Mouse (Mus musculus) ES-Bruce4 (cell line): Measurements from ENCODE around the gene Prdx4. TPM values are rescaled to one million over a fixed set of nuclear protein-coding genes. Genes with fewer than 3 reads are reported as not detected.
A peak's percentile ranks its signal among the peaks of the same experiment; 100 is the strongest.
"Not testable (repeated sequence)": the region's sequence is repeated elsewhere in the genome, so short reads cannot be mapped to it uniquely, and the experiment has no call there.

ENCODE experiments used
- H3K27ac ChIP-seq: 2 replicates; pipeline ENCODE4 v1.5.1; 2012; ENCODE audit warnings: low read length, inconsistent platforms; ENCODE audit not compliant: insufficient read depth
- H3K27me3 ChIP-seq: 2 replicates; pipeline ENCODE4 v1.6.1; 2012; ENCODE audit warnings: mild to moderate bottlenecking, low read length, inconsistent platforms; ENCODE audit not compliant: control insufficient read depth, poor library complexity, insufficient read depth, severe bottlenecking
- H3K36me3 ChIP-seq: 2 replicates; pipeline ENCODE4 v1.6.1; 2012; ENCODE audit warnings: inconsistent platforms, mild to moderate bottlenecking, low read length, moderate library complexity; ENCODE audit not compliant: control insufficient read depth, poor library complexity, insufficient read depth, severe bottlenecking
- H3K4me1 ChIP-seq: one replicate; pipeline ENCODE4 v1.8.1; 2011; ENCODE audit warnings: low read length; ENCODE audit not compliant: control insufficient read depth, insufficient read depth
- H3K4me3 ChIP-seq: 2 replicates; pipeline ENCODE4 v1.5.1; 2011; ENCODE audit warnings: low read depth, mild to moderate bottlenecking, low read length
- H3K9ac ChIP-seq: 2 replicates; pipeline ENCODE4 v1.6.1; 2012; ENCODE audit warnings: low read depth, mild to moderate bottlenecking, inconsistent platforms; ENCODE audit not compliant: poor library complexity, severe bottlenecking
- H3K9me3 ChIP-seq: replicated peaks from 2 replicates; pipeline ENCODE4 v1.6.1; 2012; ENCODE audit warnings: mild to moderate bottlenecking, low read length, inconsistent platforms; ENCODE audit not compliant: control insufficient read depth, poor library complexity, insufficient read depth, severe bottlenecking
- CTCF ChIP-seq: IDR thresholded peaks from one replicate; pipeline ENCODE4 v1.8.1; 2011; ENCODE audit warnings: low read depth, low read length
- EP300 ChIP-seq: IDR thresholded peaks from 2 replicates; pipeline ENCODE4 v1.6.1; 2011; ENCODE audit warnings: low read depth, low read length; ENCODE audit not compliant: insufficient read depth
- POLR2A ChIP-seq: IDR thresholded peaks from one replicate; pipeline ENCODE4 v1.8.1; 2011; ENCODE audit warnings: low read length; ENCODE audit not compliant: insufficient read depth
- polyA plus RNA-seq: library from polyadenylated mRNA; stranded (reverse); fragments of >200 nt; gene quantifications from 2 replicates; pipeline ENCODE4 v1.2.4, GENCODE M21; 2011; ENCODE audit warnings: low read depth; ENCODE audit not compliant: missing spikeins, insufficient read depth, insufficient read length

Gene Prdx4
- polyA plus RNA-seq: 82.8 and 97.0 TPM in 2 replicates

- TF ChIP-seq CTCF (no peak), POLR2A (no peak), EP300 (no peak)
- H3K36me3 ChIP-seq: no peaks in the 10 kb centered on the region
- H3K27me3 ChIP-seq: no peaks in the 10 kb centered on the region
- no peak within 1 kb of the TSS for H3K4me3 ChIP-seq
- H3K9ac ChIP-seq: no peak within 1 kb of the TSS
- H3K9me3 ChIP-seq: no peaks in the 10 kb centered on the region
- H3K27ac ChIP-seq: no peak within 1 kb of the TSS
- H3K4me1 ChIP-seq: no peaks in the 10 kb centered on the region
These were observed at the start of gene Prdx4 for GRCm38 (mm10) chrX:155340654-155341053. TSS of gene Prdx4 (minus strand) at chrX:155340754.

- TF ChIP-seq CTCF (peak; percentile 27), POLR2A (no peak)
- Histone ChIP-seq H3K4me3 (no peak overlapping the region), H3K4me1 (no peaks in the 10 kb centered on the region), H3K36me3 (no peaks in the 10 kb centered on the region), H3K9me3 (no peaks in the 10 kb centered on the region), H3K27ac (no peak overlapping the region), H3K27me3 (no peaks in the 10 kb centered on the region), H3K9ac (no peak overlapping the region)
These were observed 36.0 kb upstream of the Prdx4 start for GRCm38 (mm10) chrX:155376538-155376937.

GRCm38 (mm10) chrX:155375458-155375857 is 34.9 kb upstream of the Prdx4 start:
- H3K4me3 ChIP-seq: no peak overlapping the region
- no peaks in the 10 kb centered on the region for H3K9me3 ChIP-seq
- TF ChIP-seq CTCF (no peak), EP300 (no peak), POLR2A (no peak)
- H3K36me3 ChIP-seq: no peaks in the 10 kb centered on the region
- H3K9ac ChIP-seq: no peak overlapping the region
- H3K27ac ChIP-seq: no peak overlapping the region
- H3K27me3 ChIP-seq: no peaks in the 10 kb centered on the region
- no peaks in the 10 kb centered on the region for H3K4me1 ChIP-seq

- not testable (repeated sequence) for H3K27me3 ChIP-seq, H3K4me3 ChIP-seq, H3K27ac ChIP-seq, H3K36me3 ChIP-seq, H3K4me1 ChIP-seq, H3K9me3 ChIP-seq, H3K9ac ChIP-seq
These were observed 29.6 kb upstream of the Prdx4 start for GRCm38 (mm10) chrX:155370110-155370509.

GRCm38 (mm10) chrX:155365095-155365494 is 24.5 kb upstream of the Prdx4 start:
- Histone ChIP-seq H3K27ac (no peak overlapping the region), H3K9ac (no peak overlapping the region), H3K4me1 (no peaks in the 10 kb centered on the region), H3K4me3 (no peak overlapping the region), H3K9me3 (0 out of 2 replicates have a peak, but pooled peaks cover 3% of the 10 kb centered on the region), H3K27me3 (no peaks in the 10 kb centered on the region), H3K36me3 (no peaks in the 10 kb centered on the region)
- TF ChIP-seq CTCF (no peak), POLR2A (no peak), EP300 (no peak)

- Histone ChIP-seq H3K27ac (no peak overlapping the region), H3K4me3 (no peak overlapping the region), H3K4me1 (no peaks in the 10 kb centered on the region), H3K27me3 (no peaks in the 10 kb centered on the region), H3K9ac (no peak overlapping the region), H3K9me3 (no peaks in the 10 kb centered on the region), H3K36me3 (no peaks in the 10 kb centered on the region)
- TF ChIP-seq EP300: no peak
- no peak for TF ChIP-seq CTCF
- TF ChIP-seq POLR2A: no peak
These were observed 5.7 kb upstream of the Prdx4 start for GRCm38 (mm10) chrX:155346249-155346648.
